Mouse (Mus musculus) brain, embryonic 14.5 days (tissue): ENCODE data around the gene Igfbp7.

Source experiments
- CTCF ChIP-seq: fragments of 200-500 bp; IDR thresholded peaks from 2 replicates; pipeline ENCODE4 v1.5.1; 2012; ENCODE audit warnings: inconsistent platforms, mild to moderate bottlenecking, moderate library complexity, borderline replicate concordance; ENCODE audit not compliant: insufficient read depth, insufficient read length; ENCODE audit errors: extremely low read depth
- POLR2A ChIP-seq: fragments of 200-500 bp; IDR thresholded peaks from 2 replicates; pipeline ENCODE4 v1.6.1; 2012; ENCODE audit warnings: mild to moderate bottlenecking, inconsistent platforms, borderline replicate concordance; ENCODE audit not compliant: poor library complexity, insufficient read depth, insufficient read length, severe bottlenecking; ENCODE audit errors: extremely low read depth

GRCm38 (mm10) chr5:77372242-77372641 lies 35.6 kb downstream of the Igfbp7 start:
- TF ChIP-seq CTCF: no peak
- no peak for TF ChIP-seq POLR2A
